Mouse (Mus musculus): Measurements from ENCODE around the gene Tex2. TPM values are rescaled to one million over a fixed set of nuclear protein-coding genes. Genes with fewer than 3 reads are reported as not detected.
"Not testable (repeated sequence)": the region's sequence is repeated elsewhere in the genome, so short reads cannot be mapped to it uniquely, and the experiment has no call there.

Gene Tex2
- polyA plus RNA-seq (2016; fragmentation: Nextera tagmentation; extraction: Ambion mirVana): 7.8 and 8.1 TPM in 2 replicates

- Histone ChIP-seq H3K9ac (replicated peaks) (peak within 1 kb of the TSS; percentile 89), H3K27me3 (peaks cover 6% of the 10 kb centered on the region; the same call in 1 of the 2 replicates), H3K27ac (peak within 1 kb of the TSS; percentile 82), H3K9me3 (no peaks in the 10 kb centered on the region), H3K4me1 (replicated peaks) (peaks cover 21% of the 10 kb centered on the region), H3K4me3 (replicated peaks) (peak within 1 kb of the TSS; percentile 87), H3K4me2 (peak within 1 kb of the TSS; percentile 89), H3K36me3 (no peaks in the 10 kb centered on the region)
- under 1% methylated on average over 39 of the region's 45 CpGs for WGBS
- ATAC-seq (ENCODE audit: insufficient number of reproducible peaks, insufficient read depth, low FRiP score, low TSS enrichment, low read depth): peak; percentile 92
Observed at GRCm38 (mm10) chr11:106612961-106613637, at the start of gene Tex2. Gene Tex2 (minus strand): TSS chr11:106613423.

- Histone ChIP-seq H3K9ac (replicated peaks) (no peak overlapping the region), H3K27me3 (no peaks in the 10 kb centered on the region), H3K4me2 (no peak overlapping the region), H3K9me3 (no peaks in the 10 kb centered on the region), H3K36me3 (no peaks in the 10 kb centered on the region), H3K4me1 (replicated peaks) (peaks cover 29% of the 10 kb centered on the region), H3K27ac (no peak overlapping the region), H3K4me3 (replicated peaks) (no peak overlapping the region)
- no peak for ATAC-seq (ENCODE audit: insufficient number of reproducible peaks, insufficient read depth, low FRiP score, low TSS enrichment, low read depth)
- WGBS: 87% methylated on average over 10 of the region's 11 CpGs
Observed at GRCm38 (mm10) chr11:106662634-106663407, 49.6 kb upstream of the Tex2 start.

- H3K9me3 ChIP-seq: no peaks in the 10 kb centered on the region
- H3K4me3 ChIP-seq (replicated peaks): no peak overlapping the region
- peaks cover 33% of the 10 kb centered on the region for H3K4me1 ChIP-seq (replicated peaks)
- H3K27ac ChIP-seq: peak overlapping the region; percentile 76
- no peaks in the 10 kb centered on the region for H3K36me3 ChIP-seq
- no peak for ATAC-seq (ENCODE audit: insufficient number of reproducible peaks, insufficient read depth, low FRiP score, low TSS enrichment, low read depth)
- H3K27me3 ChIP-seq: no peaks in the 10 kb centered on the region
- H3K9ac ChIP-seq (replicated peaks): no peak overlapping the region
- WGBS: 79% methylated on average over 13 of the region's 13 CpGs
- H3K4me2 ChIP-seq: no peak overlapping the region
Observed at GRCm38 (mm10) chr11:106660453-106661081, 47.3 kb upstream of the Tex2 start.

DNA sequence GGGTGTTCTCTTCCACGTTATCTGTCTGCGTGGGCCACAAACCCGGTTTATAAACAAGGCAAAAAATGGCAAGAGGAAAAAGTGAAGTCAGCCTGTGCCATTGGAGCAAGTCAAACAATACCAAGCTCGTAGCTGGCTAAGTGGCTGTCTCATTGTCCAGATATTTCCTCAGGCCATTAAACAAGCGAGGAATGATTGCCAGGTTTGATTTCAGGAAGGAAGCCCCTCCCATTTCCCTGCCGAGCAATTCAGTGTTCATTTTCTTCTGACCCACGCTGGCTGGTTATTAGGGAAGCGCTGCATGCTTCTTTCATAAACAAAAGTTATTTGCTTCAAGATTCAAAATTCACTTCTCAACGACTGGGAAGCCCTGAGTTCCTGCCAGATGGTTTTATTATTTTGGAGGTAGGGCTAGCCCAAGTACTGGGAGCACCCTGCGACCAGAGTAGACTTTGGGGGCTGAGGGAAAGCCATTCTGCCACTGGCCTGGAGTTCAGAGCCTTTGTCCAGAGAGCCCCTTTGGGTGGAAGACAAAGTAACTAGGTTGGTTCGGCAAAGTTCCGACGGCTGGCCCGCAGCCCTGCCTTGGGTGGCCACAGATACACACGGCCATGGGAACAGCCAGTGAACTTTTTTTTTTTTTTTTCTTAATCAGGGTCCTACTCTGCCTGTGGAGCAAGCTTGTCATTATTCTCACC, 46.5 kb upstream of the Tex2 start:
- no peak for ATAC-seq (ENCODE audit: insufficient number of reproducible peaks, insufficient read depth, low FRiP score, low TSS enrichment, low read depth)
- Histone ChIP-seq H3K9me3 (no peaks in the 10 kb centered on the region), H3K4me2 (no peak overlapping the region), H3K36me3 (no peaks in the 10 kb centered on the region), H3K9ac (replicated peaks) (no peak overlapping the region), H3K27me3 (no peaks in the 10 kb centered on the region), H3K27ac (peak overlapping the region; percentile 76), H3K4me1 (replicated peaks) (peaks cover 33% of the 10 kb centered on the region), H3K4me3 (replicated peaks) (no peak overlapping the region)
- 52% methylated on average over 15 of the region's 15 CpGs for WGBS

DNA sequence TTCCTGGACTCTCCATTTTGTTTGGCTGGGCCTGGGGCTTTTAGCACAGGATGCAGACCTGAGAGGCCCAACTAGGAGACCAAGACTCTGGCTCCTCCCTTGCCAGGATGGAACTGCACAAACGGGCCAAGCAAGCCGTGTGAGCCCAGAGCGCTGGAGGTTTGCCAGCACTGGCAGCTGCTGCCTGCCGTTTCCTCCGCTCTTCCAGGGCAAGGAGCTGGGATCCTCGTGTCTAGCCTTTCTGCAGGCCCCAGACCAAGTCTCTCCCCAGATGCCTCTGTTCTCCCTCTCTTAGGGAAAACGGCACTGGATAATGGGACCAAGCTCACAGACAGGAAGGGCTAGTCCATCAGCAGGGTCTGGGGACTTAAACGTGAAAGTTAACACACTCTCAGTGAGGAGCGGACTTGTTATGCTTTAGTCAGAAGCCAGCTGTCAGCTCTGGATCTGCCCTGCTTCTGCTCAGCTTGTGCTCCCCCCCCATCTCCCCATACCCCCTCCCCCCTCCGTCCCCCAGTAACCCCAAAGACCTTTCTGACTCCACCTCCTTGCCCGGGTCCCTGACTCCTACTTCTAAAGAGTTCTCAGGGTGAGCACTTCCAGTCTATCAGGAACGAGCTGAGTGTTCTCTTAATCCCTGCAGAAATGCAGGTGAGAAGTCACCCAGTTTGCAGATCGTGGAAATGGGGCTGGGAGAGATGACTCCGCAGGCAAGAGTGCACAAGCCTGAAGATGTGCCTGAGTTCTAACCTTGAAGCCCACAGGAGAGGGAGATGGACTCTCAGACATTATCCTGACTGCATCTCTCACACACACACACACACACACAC, 45.0 kb upstream of the Tex2 start:
- peak overlapping the region; percentile 85 for H3K27ac ChIP-seq
- H3K4me2 ChIP-seq: peak overlapping the region; percentile 23; the same call in 1 of the 2 replicates
- ATAC-seq (ENCODE audit: insufficient number of reproducible peaks, insufficient read depth, low FRiP score, low TSS enrichment, low read depth): peak; percentile 50; the same call in 1 of the 2 replicates
- no peaks in the 10 kb centered on the region for H3K27me3 ChIP-seq
- H3K36me3 ChIP-seq: no peaks in the 10 kb centered on the region
- no peaks in the 10 kb centered on the region for H3K9me3 ChIP-seq
- whole genome bisulfite sequencing: 19% methylated on average over 14 of the region's 14 CpGs
- peaks cover 33% of the 10 kb centered on the region for H3K4me1 ChIP-seq (replicated peaks)
- H3K4me3 ChIP-seq (replicated peaks): no peak overlapping the region
- peak overlapping the region; percentile 40 for H3K9ac ChIP-seq (replicated peaks)

- 87% methylated on average over 5 of the region's 5 CpGs for WGBS
- H3K27me3 ChIP-seq; ATAC-seq (ENCODE audit: insufficient number of reproducible peaks, insufficient read depth, low FRiP score, low TSS enrichment, low read depth); H3K9me3 ChIP-seq; H3K4me2 ChIP-seq; H3K4me3 ChIP-seq (replicated peaks); H3K36me3 ChIP-seq; H3K27ac ChIP-seq; H3K9ac ChIP-seq (replicated peaks): not testable (repeated sequence)
- H3K4me1 ChIP-seq (replicated peaks): peaks cover 33% of the 10 kb centered on the region
Observed at GRCm38 (mm10) chr11:106656896-106657498, 43.8 kb upstream of the Tex2 start.

DNA sequence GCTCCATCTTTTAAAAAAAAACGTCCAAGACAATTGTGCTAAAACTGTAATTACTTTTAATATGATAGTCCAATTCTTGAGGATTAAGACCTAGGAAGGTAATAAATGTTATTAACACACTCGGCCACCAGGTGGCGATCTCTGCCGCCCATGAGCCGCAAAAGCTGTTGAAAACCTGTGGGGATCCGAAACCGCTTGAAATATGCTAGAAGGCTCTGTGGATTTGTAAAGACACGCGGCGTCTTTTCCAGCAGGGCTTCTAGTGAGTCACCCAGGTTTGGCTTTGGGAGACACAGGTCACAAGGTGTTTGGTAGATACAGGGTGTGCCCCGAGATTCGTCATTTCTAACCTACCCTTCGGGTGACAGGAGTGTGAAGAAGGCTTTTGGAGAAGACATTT, 35.1 kb upstream of the Tex2 start:
- Histone ChIP-seq H3K4me1 (replicated peaks) (no peaks in the 10 kb centered on the region), H3K4me2 (no peak overlapping the region), H3K27ac (no peak overlapping the region), H3K36me3 (no peaks in the 10 kb centered on the region), H3K9me3 (no peaks in the 10 kb centered on the region), H3K4me3 (replicated peaks) (no peak overlapping the region), H3K27me3 (no peaks in the 10 kb centered on the region), H3K9ac (replicated peaks) (no peak overlapping the region)
- 29% methylated on average over 13 of the region's 13 CpGs for WGBS
- no peak for ATAC-seq (ENCODE audit: insufficient number of reproducible peaks, insufficient read depth, low FRiP score, low TSS enrichment, low read depth)

- no peak overlapping the region for H3K4me3 ChIP-seq (replicated peaks)
- H3K4me2 ChIP-seq: no peak overlapping the region
- H3K27me3 ChIP-seq: no peaks in the 10 kb centered on the region
- H3K9me3 ChIP-seq: no peaks in the 10 kb centered on the region
- no peak overlapping the region for H3K9ac ChIP-seq (replicated peaks)
- 79% methylated on average over 8 of the region's 8 CpGs for WGBS
- no peak overlapping the region for H3K27ac ChIP-seq
- H3K4me1 ChIP-seq (replicated peaks): peaks cover 19% of the 10 kb centered on the region
- ATAC-seq (ENCODE audit: insufficient number of reproducible peaks, insufficient read depth, low FRiP score, low TSS enrichment, low read depth): no peak
- H3K36me3 ChIP-seq: no peaks in the 10 kb centered on the region
Observed at GRCm38 (mm10) chr11:106642966-106643637, 29.9 kb upstream of the Tex2 start.

DNA sequence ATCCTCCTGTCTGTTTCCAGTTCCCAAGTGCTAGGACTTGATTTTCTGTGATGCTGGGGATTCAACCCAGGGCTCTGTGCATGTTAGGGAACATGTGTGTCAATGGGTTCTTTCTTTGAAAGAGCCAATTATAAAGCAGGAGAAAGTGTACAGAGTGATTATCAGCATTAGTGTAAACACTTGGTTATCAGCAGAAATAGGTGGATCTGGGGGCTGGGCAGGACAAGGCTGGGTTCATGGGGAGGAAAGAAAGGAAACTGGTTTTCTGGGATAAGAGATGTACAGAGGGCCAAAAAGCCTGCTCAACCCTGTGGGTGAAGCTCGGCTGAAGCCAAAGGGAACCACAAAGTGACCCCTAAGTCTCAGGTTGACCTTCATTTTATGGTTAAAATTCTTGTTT, 28.4 kb upstream of the Tex2 start:
- WGBS: 79% methylated on average over 1 of the region's 1 CpGs

More for the DNA sequence above, 28.4 kb upstream of the Tex2 start:
- no peak overlapping the region for H3K4me3 ChIP-seq (replicated peaks)
- H3K4me2 ChIP-seq: no peak overlapping the region
- H3K27ac ChIP-seq: no peak overlapping the region
- no peaks in the 10 kb centered on the region for H3K9me3 ChIP-seq
- no peak for ATAC-seq (ENCODE audit: insufficient number of reproducible peaks, insufficient read depth, low FRiP score, low TSS enrichment, low read depth)
- H3K4me1 ChIP-seq (replicated peaks): peaks cover 24% of the 10 kb centered on the region
- H3K36me3 ChIP-seq: no peaks in the 10 kb centered on the region
- no peaks in the 10 kb centered on the region for H3K27me3 ChIP-seq
- no peak overlapping the region; the same call in 1 of the 2 replicates for H3K9ac ChIP-seq (replicated peaks)

Measured in limb, embryonic 12.5 days (tissue).